Comparison of ENCODE assay signal across 29 mouse cellular contexts in the genomic region with DNA sequence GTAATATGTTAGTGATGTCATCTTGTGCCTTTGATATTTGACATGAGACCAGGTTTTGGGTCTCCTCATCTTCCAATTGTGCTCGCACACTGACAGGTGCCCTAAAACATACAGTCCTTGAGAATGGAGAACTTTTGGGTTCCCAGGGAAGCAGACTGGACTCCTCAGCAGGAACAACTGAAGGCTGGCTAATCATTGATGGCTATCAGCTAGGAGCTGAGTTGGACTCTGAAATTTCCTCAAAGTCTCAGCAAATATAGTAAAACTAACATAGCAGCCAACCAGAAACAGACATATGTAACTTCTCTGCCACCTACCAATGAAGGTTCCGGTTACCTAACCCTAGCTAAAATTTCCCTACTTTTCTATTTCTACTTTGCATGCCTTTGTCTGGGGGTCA. TPM values are rescaled to one million over a fixed set of nuclear protein-coding genes. Genes with fewer than 3 reads are reported as not detected.
"Had no signal": no experiment of that assay in that cellular context is flagged by ENCODE, and none has a peak within 500 bp of the region (broad histone marks: within the 10 kb centered on the region; RNA-seq: fewer than 3 reads in every experiment).

No protein-coding gene starts in this region.

- H3K36me3 ChIP-seq: limb, embryonic 12.5 days; limb, embryonic 15.5 days; midbrain, embryonic 12.5 days; midbrain, embryonic 15.5 days; neural tube, embryonic 12.5 days; neural tube, embryonic 15.5 days; stomach, embryonic 15.5 days had no signal

- ATAC-seq: liver, postnatal 0 days; lung, postnatal 0 days; midbrain, embryonic 15.5 days had no signal

- H3K27me3 ChIP-seq: midbrain, embryonic 15.5 days; neural tube, embryonic 12.5 days; stomach, embryonic 15.5 days had no signal

- DNase-seq: kidney, adult 8-10 months; left cerebral cortex, postnatal 4 days; liver, postnatal 0 days; lung, embryonic 14.5 days; right cerebral cortex, adult 18-20 months; right cerebral cortex, postnatal 25 days; spleen, adult 18-20 months; thymus, adult 18-20 months; thymus, postnatal 36 days had no signal

- H3K4me2 ChIP-seq: limb, embryonic 12.5 days; limb, embryonic 15.5 days; liver, embryonic 11.5 days; lung, embryonic 14.5 days; midbrain, embryonic 12.5 days; midbrain, embryonic 15.5 days; neural tube, embryonic 12.5 days; neural tube, embryonic 15.5 days; stomach, embryonic 15.5 days had no signal

- H3K9ac ChIP-seq: limb, embryonic 12.5 days; limb, embryonic 15.5 days; liver, embryonic 14.5 days; liver, postnatal 0 days; lung, embryonic 14.5 days; midbrain, embryonic 12.5 days; midbrain, embryonic 15.5 days; neural tube, embryonic 12.5 days; neural tube, embryonic 15.5 days; stomach, embryonic 15.5 days had no signal

- H3K9me3 ChIP-seq: limb, embryonic 12.5 days; limb, embryonic 15.5 days; midbrain, embryonic 12.5 days; midbrain, embryonic 15.5 days; neural tube, embryonic 12.5 days; neural tube, embryonic 15.5 days; stomach, embryonic 15.5 days had no signal

- H3K4me3 ChIP-seq: limb, embryonic 12.5 days; limb, embryonic 15.5 days; midbrain, embryonic 12.5 days; midbrain, embryonic 15.5 days; neural tube, embryonic 12.5 days; neural tube, embryonic 15.5 days; stomach, embryonic 15.5 days had no signal

- H3K4me1 ChIP-seq: limb, embryonic 15.5 days; stomach, embryonic 15.5 days had no signal

- H3K27ac ChIP-seq: limb, embryonic 12.5 days; limb, embryonic 15.5 days; liver, embryonic 14.5 days; macrophage; midbrain, embryonic 12.5 days; midbrain, embryonic 15.5 days; neural tube, embryonic 12.5 days; neural tube, embryonic 15.5 days; stomach, embryonic 15.5 days had no signal

RNA-seq across cellular contexts. Expression of gene Dytn, which starts 20.6 kb away (rescaled TPM):
- total RNA-seq: layer of hippocampus, adult 8-10 months; left cerebral cortex, postnatal 14 days; left cerebral cortex, postnatal 4 days; megakaryocyte, adult 5-6 weeks had no signal
- polyA plus RNA-seq: intestine, embryonic 14.5 days; kidney, embryonic 16.5 days; limb, embryonic 12.5 days; limb, embryonic 15.5 days; liver, embryonic 11.5 days; liver, embryonic 14.5 days; liver, postnatal 0 days; lung, embryonic 14.5 days; lung, postnatal 0 days; macrophage; midbrain, embryonic 12.5 days; midbrain, embryonic 15.5 days; stomach, embryonic 15.5 days; testis, adult 2 months had no signal

RNA-seq across cellular contexts. Expression of gene Gm39653, which starts 50.3 kb away (rescaled TPM):
- total RNA-seq: layer of hippocampus, adult 8-10 months; layer of hippocampus, postnatal 14 days; left cerebral cortex, adult 8-10 months; left cerebral cortex, postnatal 14 days; left cerebral cortex, postnatal 4 days; megakaryocyte, adult 5-6 weeks had no signal
- polyA plus RNA-seq: intestine, embryonic 14.5 days; kidney, embryonic 16.5 days; limb, embryonic 12.5 days; limb, embryonic 15.5 days; liver, embryonic 11.5 days; liver, embryonic 14.5 days; liver, postnatal 0 days; lung, embryonic 14.5 days; lung, postnatal 0 days; macrophage; midbrain, embryonic 12.5 days; midbrain, embryonic 15.5 days; neural tube, embryonic 12.5 days; stomach, embryonic 15.5 days; testis, adult 2 months; urinary bladder, adult 2 months had no signal
